Mouse (Mus musculus): ENCODE data around the gene Pklr. TPM values are rescaled to one million over a fixed set of nuclear protein-coding genes. Genes with fewer than 3 reads are reported as not detected.
"Not testable (repeated sequence)": the region's sequence is repeated elsewhere in the genome, so short reads cannot be mapped to it uniquely, and the experiment has no call there.

Gene Pklr
- polyA plus RNA-seq, 1 experiment from 2014 or later, result 0.24 TPM

GRCm38 (mm10) chr3:89152084-89152835 is 16.3 kb downstream of the Pklr start:
- no peaks in the 10 kb centered on the region for H3K36me3 ChIP-seq
- no peak overlapping the region for H3K4me3 ChIP-seq (replicated peaks)
- no peaks in the 10 kb centered on the region for H3K9me3 ChIP-seq
- no peak overlapping the region for H3K9ac ChIP-seq (replicated peaks)
- no peak for ATAC-seq (ENCODE audit: insufficient number of reproducible peaks, insufficient read depth, low FRiP score, low TSS enrichment, low read depth)
- 47% methylated on average over 17 of the region's 17 CpGs for WGBS
- no peak overlapping the region for H3K4me2 ChIP-seq
- no peak overlapping the region for H3K27ac ChIP-seq
- peaks cover 61% of the 10 kb centered on the region for H3K27me3 ChIP-seq
- H3K4me1 ChIP-seq (replicated peaks), result peaks cover 9% of the 10 kb centered on the region

- Histone ChIP-seq H3K27me3 (peaks cover 48% of the 10 kb centered on the region), H3K4me2 (no peak overlapping the region), H3K27ac (no peak overlapping the region), H3K4me3 (replicated peaks) (no peak overlapping the region), H3K4me1 (replicated peaks) (peaks cover 12% of the 10 kb centered on the region), H3K9ac (replicated peaks) (no peak overlapping the region), H3K36me3 (no peaks in the 10 kb centered on the region), H3K9me3 (no peaks in the 10 kb centered on the region)
- WGBS, result 85% methylated on average over 8 of the region's 8 CpGs
- no peak for ATAC-seq (ENCODE audit: insufficient number of reproducible peaks, insufficient read depth, low FRiP score, low TSS enrichment, low read depth)
Measured at GRCm38 (mm10) chr3:89156951-89157350, 21.0 kb downstream of the Pklr start.

GRCm38 (mm10) chr3:89158651-89159050 is 22.7 kb downstream of the Pklr start:
- peak overlapping the region; percentile 98; the same call in 1 of the 2 replicates for H3K4me2 ChIP-seq
- 18% methylated on average over 7 of the region's 7 CpGs for WGBS

GRCm38 (mm10) chr3:89159211-89159610 is 23.3 kb downstream of the Pklr start:
- Histone ChIP-seq H3K36me3 (no peaks in the 10 kb centered on the region), H3K9ac (replicated peaks) (no peak overlapping the region; the same call in 1 of the 2 replicates), H3K27ac (no peak overlapping the region), H3K27me3 (peaks cover 35% of the 10 kb centered on the region), H3K4me2 (peak overlapping the region; percentile 98), H3K4me1 (replicated peaks) (peaks cover 16% of the 10 kb centered on the region), H3K4me3 (replicated peaks) (peak overlapping the region; percentile 59), H3K9me3 (no peaks in the 10 kb centered on the region)
- WGBS, result 2% methylated on average over 13 of the region's 13 CpGs
- ATAC-seq (ENCODE audit: insufficient number of reproducible peaks, insufficient read depth, low FRiP score, low TSS enrichment, low read depth), result no peak

More at GRCm38 (mm10) chr3:89158651-89159050, 22.7 kb downstream of the Pklr start:
- no peak overlapping the region for H3K27ac ChIP-seq
- no peaks in the 10 kb centered on the region for H3K36me3 ChIP-seq
- H3K27me3 ChIP-seq, result peaks cover 37% of the 10 kb centered on the region
- no peak for ATAC-seq (ENCODE audit: insufficient number of reproducible peaks, insufficient read depth, low FRiP score, low TSS enrichment, low read depth)
- H3K4me3 ChIP-seq (replicated peaks), result 0 out of 2 replicates have a peak overlapping the region, but pooled peaks have one; percentile 59
- H3K4me1 ChIP-seq (replicated peaks), result peaks cover 12% of the 10 kb centered on the region
- no peaks in the 10 kb centered on the region for H3K9me3 ChIP-seq
- H3K9ac ChIP-seq (replicated peaks), result no peak overlapping the region

GRCm38 (mm10) chr3:89159616-89160344 is 23.8 kb downstream of the Pklr start, which contains the start of gene Hcn3:
Hcn3 (minus strand) TSS chr3:89160196.
- WGBS, result under 1% methylated on average over 57 of the region's 66 CpGs
- peak within 1 kb of the TSS; percentile 40; the same call in 1 of the 2 replicates for H3K9ac ChIP-seq (replicated peaks)
- peaks cover 34% of the 10 kb centered on the region for H3K27me3 ChIP-seq
- H3K36me3 ChIP-seq, result no peaks in the 10 kb centered on the region
- ATAC-seq (ENCODE audit: insufficient number of reproducible peaks, insufficient read depth, low FRiP score, low TSS enrichment, low read depth), result peak; percentile 63
- no peak within 1 kb of the TSS for H3K27ac ChIP-seq
- H3K4me1 ChIP-seq (replicated peaks), result peaks cover 16% of the 10 kb centered on the region
- H3K4me3 ChIP-seq (replicated peaks), result peak within 1 kb of the TSS; percentile 59
- no peaks in the 10 kb centered on the region for H3K9me3 ChIP-seq
- H3K4me2 ChIP-seq, result peak within 1 kb of the TSS; percentile 98

GRCm38 (mm10) chr3:89161207-89161606 is 25.3 kb downstream of the Pklr start:
- Histone ChIP-seq H3K4me1 (replicated peaks) (peaks cover 26% of the 10 kb centered on the region), H3K27me3 (peaks cover 34% of the 10 kb centered on the region)
- not testable (repeated sequence) for H3K4me2 ChIP-seq; H3K27ac ChIP-seq; H3K36me3 ChIP-seq; ATAC-seq (ENCODE audit: insufficient number of reproducible peaks, insufficient read depth, low FRiP score, low TSS enrichment, low read depth); H3K4me3 ChIP-seq (replicated peaks); H3K9ac ChIP-seq (replicated peaks); H3K9me3 ChIP-seq

- H3K36me3 ChIP-seq, result peaks cover 6% of the 10 kb centered on the region; the same call in 1 of the 2 replicates
- 81% methylated on average over 4 of the region's 4 CpGs for WGBS
- H3K27ac ChIP-seq, result no peak overlapping the region
- H3K27me3 ChIP-seq, result peaks cover 34% of the 10 kb centered on the region
- no peaks in the 10 kb centered on the region for H3K9me3 ChIP-seq
- no peak overlapping the region for H3K9ac ChIP-seq (replicated peaks)
- ATAC-seq (ENCODE audit: insufficient number of reproducible peaks, insufficient read depth, low FRiP score, low TSS enrichment, low read depth), result no peak
- H3K4me2 ChIP-seq, result no peak overlapping the region
- H3K4me3 ChIP-seq (replicated peaks), result no peak overlapping the region
- H3K4me1 ChIP-seq (replicated peaks), result peaks cover 31% of the 10 kb centered on the region
Measured at GRCm38 (mm10) chr3:89161786-89162185, 25.8 kb downstream of the Pklr start.

- Histone ChIP-seq H3K9ac (replicated peaks) (no peak overlapping the region), H3K36me3 (peaks cover 17% of the 10 kb centered on the region), H3K4me3 (replicated peaks) (no peak overlapping the region), H3K4me2 (no peak overlapping the region), H3K27ac (no peak overlapping the region), H3K27me3 (peaks cover 22% of the 10 kb centered on the region), H3K9me3 (no peaks in the 10 kb centered on the region), H3K4me1 (replicated peaks) (peaks cover 31% of the 10 kb centered on the region)
- WGBS, result 70% methylated on average over 1 of the region's 1 CpGs
- ATAC-seq (ENCODE audit: insufficient number of reproducible peaks, insufficient read depth, low FRiP score, low TSS enrichment, low read depth), result no peak
Measured at GRCm38 (mm10) chr3:89163123-89163522, 27.2 kb downstream of the Pklr start.

GRCm38 (mm10) chr3:89163643-89164245 is 27.8 kb downstream of the Pklr start:
- peak overlapping the region; percentile 70 for H3K4me2 ChIP-seq
- no peaks in the 10 kb centered on the region for H3K9me3 ChIP-seq
- 81% methylated on average over 5 of the region's 5 CpGs for WGBS
- no peak for ATAC-seq (ENCODE audit: insufficient number of reproducible peaks, insufficient read depth, low FRiP score, low TSS enrichment, low read depth)
- H3K9ac ChIP-seq (replicated peaks), result no peak overlapping the region
- peaks cover 31% of the 10 kb centered on the region for H3K4me1 ChIP-seq (replicated peaks)
- peaks cover 24% of the 10 kb centered on the region for H3K36me3 ChIP-seq
- peaks cover 16% of the 10 kb centered on the region for H3K27me3 ChIP-seq
- peak overlapping the region; percentile 93 for H3K4me3 ChIP-seq (replicated peaks)
- no peak overlapping the region; the same call in 1 of the 2 replicates for H3K27ac ChIP-seq

- peaks cover 25% of the 10 kb centered on the region for H3K4me1 ChIP-seq (replicated peaks)
- H3K4me2 ChIP-seq, result peak within 1 kb of the TSS; percentile 70
- H3K9me3 ChIP-seq, result no peaks in the 10 kb centered on the region
- ATAC-seq (ENCODE audit: insufficient number of reproducible peaks, insufficient read depth, low FRiP score, low TSS enrichment, low read depth), result peak; percentile 93
- peak within 1 kb of the TSS; percentile 98 for H3K27ac ChIP-seq
- H3K9ac ChIP-seq (replicated peaks), result peak within 1 kb of the TSS; percentile 98
- under 1% methylated on average over 62 of the region's 79 CpGs for WGBS
- H3K27me3 ChIP-seq, result peaks cover 6% of the 10 kb centered on the region
- H3K36me3 ChIP-seq, result peaks cover 33% of the 10 kb centered on the region
- H3K4me3 ChIP-seq (replicated peaks), result peak within 1 kb of the TSS; percentile 93
Measured at GRCm38 (mm10) chr3:89164506-89165267, 28.7 kb downstream of the Pklr start, which contains the start of gene Clk2. Clk2 (plus strand) TSS chr3:89164795.

Data from limb, embryonic 12.5 days (tissue).